Mouse (Mus musculus) forebrain, embryonic 13.5 days (tissue): ENCODE measurements around the gene Rhbdf1. TPM values are rescaled to one million over a fixed set of nuclear protein-coding genes. Genes with fewer than 3 reads are reported as not detected.
"Not testable (repeated sequence)": the region's sequence is repeated elsewhere in the genome, so short reads cannot be mapped to it uniquely, and the experiment has no call there.

ENCODE experiments used
- ATAC-seq: fragments of 200-750 bp; cut with Nextera tagmentation; 2 replicates; pipeline ENCODE4 v1.8.0; 2017
- H3K27ac ChIP-seq: fragments of 300-500 bp; sonication (generic); 2 replicates; pipeline ENCODE4 v1.5.1; 2015; ENCODE audit warnings: inconsistent platforms, mild to moderate bottlenecking, moderate library complexity
- H3K27me3 ChIP-seq: fragments of 300-500 bp; sonication (generic); 2 replicates; pipeline ENCODE4 v1.6.1; 2015; ENCODE audit warnings: mild to moderate bottlenecking, inconsistent platforms
- H3K36me3 ChIP-seq: fragments of 300-500 bp; sonication (generic); 2 replicates; pipeline ENCODE4 v1.6.1; 2015; ENCODE audit warnings: mild to moderate bottlenecking, inconsistent platforms; ENCODE audit not compliant: poor library complexity, severe bottlenecking
- H3K4me1 ChIP-seq: fragments of 300-500 bp; sonication (generic); 2 replicates; pipeline ENCODE4 v1.6.1; 2015; ENCODE audit warnings: inconsistent platforms
- H3K4me2 ChIP-seq: fragments of 300-500 bp; sonication (generic); 2 replicates; pipeline ENCODE4 v1.6.1; 2015; ENCODE audit warnings: inconsistent platforms, mild to moderate bottlenecking, moderate library complexity
- H3K4me3 ChIP-seq: fragments of 300-500 bp; sonication (generic); 2 replicates; pipeline ENCODE4 v1.5.1; 2015; ENCODE audit warnings: mild to moderate bottlenecking, inconsistent platforms
- H3K9ac ChIP-seq: fragments of 300-500 bp; sonication (generic); 2 replicates; pipeline ENCODE4 v1.6.1; 2015; ENCODE audit warnings: mild to moderate bottlenecking, inconsistent platforms
- H3K9me3 ChIP-seq: fragments of 300-500 bp; sonication (generic); replicated peaks from 2 replicates; pipeline ENCODE4 v1.6.1; 2016; ENCODE audit warnings: inconsistent platforms
- WGBS: fragments of 180-500 bp; shearing (Covaris S2); methylation state at CpG from one replicate; pipeline ENCODE4 v1.1.7; 2015; 5-methylcytosine and 5-hydroxymethylcytosine counted together
- polyA plus RNA-seq: library from polyadenylated mRNA; unstranded; fragments of >200 nt; fragmentation: Nextera tagmentation; extraction: Ambion mirVana; gene quantifications from 2 replicates; pipeline ENCODE4 v1.2.1, GENCODE M21; 2015

Rhbdf1 gene
- polyA plus RNA-seq, 1 experiment from 2014 or later, result 9.7 TPM

- no peak overlapping the region for H3K27ac ChIP-seq
- H3K27me3 ChIP-seq, result no peaks in the 10 kb centered on the region
- peaks cover 35% of the 10 kb centered on the region for H3K36me3 ChIP-seq
- no peak for ATAC-seq
- H3K4me2 ChIP-seq, result no peak overlapping the region
- 92% methylated on average over 9 of the region's 9 CpGs for WGBS
- H3K4me1 ChIP-seq, result peaks cover 10% of the 10 kb centered on the region
- H3K4me3 ChIP-seq, result no peak overlapping the region
- no peak overlapping the region for H3K9ac ChIP-seq
- H3K9me3 ChIP-seq, result no peaks in the 10 kb centered on the region
Measured at GRCm38 (mm10) chr11:32210623-32211022, 11.5 kb downstream of the Rhbdf1 start.

GRCm38 (mm10) chr11:32205058-32205873, 16.8 kb downstream of the Rhbdf1 start, which contains the start of gene Snrnp25:
Gene Snrnp25, plus strand, starts transcription at chr11:32205415.
- Histone ChIP-seq H3K9ac (peak within 1 kb of the TSS; percentile 73), H3K4me2 (peak within 1 kb of the TSS; percentile 80), H3K27ac (peak within 1 kb of the TSS; percentile 41), H3K4me1 (peaks cover 17% of the 10 kb centered on the region), H3K27me3 (0 out of 2 replicates have a peak, but pooled peaks cover 7% of the 10 kb centered on the region), H3K4me3 (peak within 1 kb of the TSS; percentile 61), H3K36me3 (peaks cover 32% of the 10 kb centered on the region), H3K9me3 (no peaks in the 10 kb centered on the region)
- under 1% methylated on average over 52 of the region's 52 CpGs for WGBS
- ATAC-seq, result peak; percentile 100

GRCm38 (mm10) chr11:32201922-32202685, 20.0 kb downstream of the Rhbdf1 start:
- Histone ChIP-seq H3K27ac (no peak overlapping the region), H3K4me1 (peaks cover 17% of the 10 kb centered on the region), H3K27me3 (0 out of 2 replicates have a peak, but pooled peaks cover 7% of the 10 kb centered on the region), H3K4me2 (no peak overlapping the region), H3K9ac (no peak overlapping the region), H3K36me3 (no peaks in the 10 kb centered on the region), H3K4me3 (no peak overlapping the region), H3K9me3 (no peaks in the 10 kb centered on the region)
- ATAC-seq, result no peak
- WGBS, result 84% methylated on average over 11 of the region's 11 CpGs

- H3K4me1 ChIP-seq, result peaks cover 11% of the 10 kb centered on the region
- ATAC-seq, result not testable (repeated sequence)
- 78% methylated on average over 1 of the region's 1 CpGs for WGBS
Measured at GRCm38 (mm10) chr11:32200992-32201391, 21.1 kb downstream of the Rhbdf1 start.

GRCm38 (mm10) chr11:32200075-32200601, 22.0 kb downstream of the Rhbdf1 start, which contains the start of gene Il9r:
Gene Il9r, minus strand, starts transcription at chr11:32200279.
- Histone ChIP-seq H3K36me3 (no peaks in the 10 kb centered on the region), H3K4me1 (peaks cover 5% of the 10 kb centered on the region), H3K27me3 (0 out of 2 replicates have a peak, but pooled peaks cover 7% of the 10 kb centered on the region), H3K4me3 (no peak within 1 kb of the TSS), H3K9ac (no peak within 1 kb of the TSS), H3K27ac (no peak within 1 kb of the TSS), H3K9me3 (no peaks in the 10 kb centered on the region), H3K4me2 (no peak within 1 kb of the TSS)
- no peak for ATAC-seq
- WGBS, result 77% methylated on average over 10 of the region's 10 CpGs

More at GRCm38 (mm10) chr11:32200992-32201391, 21.1 kb downstream of the Rhbdf1 start:
- not testable (repeated sequence) for H3K4me3 ChIP-seq, H3K9ac ChIP-seq, H3K9me3 ChIP-seq, H3K36me3 ChIP-seq, H3K27me3 ChIP-seq, H3K4me2 ChIP-seq, H3K27ac ChIP-seq

GRCm38 (mm10) chr11:32199230-32199629, 22.9 kb downstream of the Rhbdf1 start:
- 37% methylated on average over 6 of the region's 6 CpGs for WGBS
- Histone ChIP-seq H3K4me3 (no peak overlapping the region), H3K9me3 (no peaks in the 10 kb centered on the region), H3K27me3 (0 out of 2 replicates have a peak, but pooled peaks cover 7% of the 10 kb centered on the region), H3K4me1 (no peaks in the 10 kb centered on the region), H3K9ac (no peak overlapping the region), H3K36me3 (no peaks in the 10 kb centered on the region), H3K27ac (no peak overlapping the region), H3K4me2 (no peak overlapping the region)
- no peak for ATAC-seq

- Histone ChIP-seq H3K36me3 (no peaks in the 10 kb centered on the region), H3K4me3 (no peak overlapping the region), H3K9ac (no peak overlapping the region), H3K9me3 (no peaks in the 10 kb centered on the region), H3K27me3 (0 out of 2 replicates have a peak, but pooled peaks cover 7% of the 10 kb centered on the region), H3K4me1 (no peaks in the 10 kb centered on the region), H3K4me2 (no peak overlapping the region), H3K27ac (no peak overlapping the region)
- no peak for ATAC-seq
- WGBS, result 75% methylated on average over 14 of the region's 14 CpGs
Measured at GRCm38 (mm10) chr11:32198256-32198955, 23.7 kb downstream of the Rhbdf1 start.

GRCm38 (mm10) chr11:32197766-32198165, 24.3 kb downstream of the Rhbdf1 start:
- Histone ChIP-seq H3K4me1 (no peaks in the 10 kb centered on the region), H3K4me3 (no peak overlapping the region), H3K9me3 (no peaks in the 10 kb centered on the region), H3K27me3 (0 out of 2 replicates have a peak, but pooled peaks cover 6% of the 10 kb centered on the region), H3K27ac (no peak overlapping the region), H3K36me3 (no peaks in the 10 kb centered on the region), H3K4me2 (no peak overlapping the region), H3K9ac (no peak overlapping the region)
- WGBS, result 74% methylated on average over 3 of the region's 3 CpGs
- ATAC-seq, result no peak

- Histone ChIP-seq H3K36me3 (no peaks in the 10 kb centered on the region), H3K9me3 (no peaks in the 10 kb centered on the region), H3K9ac (no peak overlapping the region), H3K4me1 (no peaks in the 10 kb centered on the region), H3K4me2 (no peak overlapping the region), H3K27me3 (no peaks in the 10 kb centered on the region), H3K4me3 (no peak overlapping the region), H3K27ac (no peak overlapping the region)
- ATAC-seq, result no peak
- 78% methylated on average over 6 of the region's 6 CpGs for WGBS
Measured at GRCm38 (mm10) chr11:32196727-32197126, 25.4 kb downstream of the Rhbdf1 start.

- H3K4me1 ChIP-seq, result no peaks in the 10 kb centered on the region
- H3K27me3 ChIP-seq, result no peaks in the 10 kb centered on the region
- no peak for ATAC-seq
- WGBS, result 22% methylated on average over 11 of the region's 11 CpGs
- no peak overlapping the region for H3K4me3 ChIP-seq
- no peaks in the 10 kb centered on the region for H3K9me3 ChIP-seq
- H3K36me3 ChIP-seq, result no peaks in the 10 kb centered on the region
- no peak overlapping the region for H3K9ac ChIP-seq
- no peak overlapping the region for H3K4me2 ChIP-seq
- no peak overlapping the region for H3K27ac ChIP-seq
Measured at GRCm38 (mm10) chr11:32195867-32196540, 26.1 kb downstream of the Rhbdf1 start.

- H3K4me3 ChIP-seq, result no peak overlapping the region
- no peaks in the 10 kb centered on the region for H3K27me3 ChIP-seq
- no peak overlapping the region for H3K27ac ChIP-seq
- 85% methylated on average over 5 of the region's 5 CpGs for WGBS
- no peak overlapping the region for H3K9ac ChIP-seq
- no peak for ATAC-seq
- H3K4me1 ChIP-seq, result no peaks in the 10 kb centered on the region
- no peaks in the 10 kb centered on the region for H3K36me3 ChIP-seq
- H3K9me3 ChIP-seq, result no peaks in the 10 kb centered on the region
- no peak overlapping the region for H3K4me2 ChIP-seq
Measured at GRCm38 (mm10) chr11:32194626-32195025, 27.5 kb downstream of the Rhbdf1 start.
